Mouse (Mus musculus): ENCODE results near the gene Gm10471. TPM values are rescaled to one million over a fixed set of nuclear protein-coding genes. Genes with fewer than 3 reads are reported as not detected.
"Not testable (repeated sequence)": the region's sequence is repeated elsewhere in the genome, so short reads cannot be mapped to it uniquely, and the experiment has no call there.

Gene Gm10471
- total RNA-seq (2014; rRNA removed; ENCODE audit: low replicate concordance) = not detected in 2 replicates
- not detected in 2 replicates for polyA plus RNA-seq (2015; fragmentation: Nextera tagmentation; extraction: Ambion mirVana)

- H3K4me2 ChIP-seq (ENCODE audit: low read depth, low read length); H3K27ac ChIP-seq (ENCODE audit: low read depth); H3K36me3 ChIP-seq (replicated peaks; ENCODE audit: control insufficient read depth, insufficient read depth, low read length); ATAC-seq (ENCODE audit: insufficient read depth, low read depth); DNase-seq (ENCODE audit: low spot score); H3K4me3 ChIP-seq (ENCODE audit: low read depth, low read length); H3K9ac ChIP-seq (replicated peaks; ENCODE audit: low read depth, low read length); H3K9me3 ChIP-seq (replicated peaks; ENCODE audit: control insufficient read depth, low read length); H3K4me1 ChIP-seq (ENCODE audit: control insufficient read depth, insufficient read depth); H3K27me3 ChIP-seq (ENCODE audit: control insufficient read depth, insufficient read depth, low read length): not testable (repeated sequence)
- WGBS = 48% methylated on average over 1 of the region's 1 CpGs
Measured at GRCm38 (mm10) chr5:26089191-26089590, at the start of gene Gm10471. Gm10471 (minus strand) TSS chr5:26089291.

GRCm38 (mm10) chr5:26121321-26121720 is 32.2 kb upstream of the Gm10471 start, which contains the start of gene Gm10220:
Gm10220 (minus strand) TSS chr5:26121421.
- not testable (repeated sequence) for H3K4me2 ChIP-seq (ENCODE audit: low read depth, low read length); H3K27me3 ChIP-seq (ENCODE audit: control insufficient read depth, insufficient read depth, low read length); DNase-seq (ENCODE audit: low spot score); ATAC-seq (ENCODE audit: insufficient read depth, low read depth); H3K36me3 ChIP-seq (replicated peaks; ENCODE audit: control insufficient read depth, insufficient read depth, low read length); H3K4me3 ChIP-seq (ENCODE audit: low read depth, low read length); H3K27ac ChIP-seq (ENCODE audit: low read depth); H3K4me1 ChIP-seq (ENCODE audit: control insufficient read depth, insufficient read depth); H3K9ac ChIP-seq (replicated peaks; ENCODE audit: low read depth, low read length); H3K9me3 ChIP-seq (replicated peaks; ENCODE audit: control insufficient read depth, low read length)
- WGBS = no CpG with 5 or more reads among the region's 3 CpGs

- not testable (repeated sequence) for ATAC-seq (ENCODE audit: insufficient read depth, low read depth); DNase-seq (ENCODE audit: low spot score)
- no CpG with 5 or more reads among the region's 3 CpGs for WGBS
Measured at GRCm38 (mm10) chr5:26105262-26105661, 16.2 kb upstream of the Gm10471 start, which contains the start of gene 5031410I06Rik. 5031410I06Rik (minus strand) TSS chr5:26105362.

GRCm38 (mm10) chr5:26079023-26079422 is 10.1 kb downstream of the Gm10471 start:
- not testable (repeated sequence) for ATAC-seq (ENCODE audit: insufficient read depth, low read depth); H3K4me2 ChIP-seq (ENCODE audit: low read depth, low read length); H3K9ac ChIP-seq (replicated peaks; ENCODE audit: low read depth, low read length); H3K27me3 ChIP-seq (ENCODE audit: control insufficient read depth, insufficient read depth, low read length); H3K4me3 ChIP-seq (ENCODE audit: low read depth, low read length); H3K36me3 ChIP-seq (replicated peaks; ENCODE audit: control insufficient read depth, insufficient read depth, low read length); H3K27ac ChIP-seq (ENCODE audit: low read depth); H3K9me3 ChIP-seq (replicated peaks; ENCODE audit: control insufficient read depth, low read length); H3K4me1 ChIP-seq (ENCODE audit: control insufficient read depth, insufficient read depth); DNase-seq (ENCODE audit: low spot score)

More at GRCm38 (mm10) chr5:26105262-26105661, 16.2 kb upstream of the Gm10471 start, which contains the start of gene 5031410I06Rik:
- H3K9me3 ChIP-seq (replicated peaks; ENCODE audit: control insufficient read depth, low read length); H3K27ac ChIP-seq (ENCODE audit: low read depth); H3K4me1 ChIP-seq (ENCODE audit: control insufficient read depth, insufficient read depth); H3K4me3 ChIP-seq (ENCODE audit: low read depth, low read length); H3K27me3 ChIP-seq (ENCODE audit: control insufficient read depth, insufficient read depth, low read length); H3K36me3 ChIP-seq (replicated peaks; ENCODE audit: control insufficient read depth, insufficient read depth, low read length); H3K4me2 ChIP-seq (ENCODE audit: low read depth, low read length); H3K9ac ChIP-seq (replicated peaks; ENCODE audit: low read depth, low read length): not testable (repeated sequence)

GRCm38 (mm10) chr5:26070716-26071115 is 18.4 kb downstream of the Gm10471 start:
- H3K9me3 ChIP-seq (replicated peaks; ENCODE audit: control insufficient read depth, low read length) = no peaks in the 10 kb centered on the region
- ATAC-seq (ENCODE audit: insufficient read depth, low read depth) (no peak), DNase-seq (ENCODE audit: low spot score) (no peak)
- H3K36me3 ChIP-seq (replicated peaks; ENCODE audit: control insufficient read depth, insufficient read depth, low read length) = no peaks in the 10 kb centered on the region
- no peak for TF ChIP-seq EP300 (IDR thresholded peaks at IDR 0.05; ENCODE audit: low read depth)
- H3K27ac ChIP-seq (ENCODE audit: low read depth) = no peak overlapping the region
- WGBS = 83% methylated on average over 24 of the region's 24 CpGs
- no peaks in the 10 kb centered on the region for H3K27me3 ChIP-seq (ENCODE audit: control insufficient read depth, insufficient read depth, low read length)
- H3K9ac ChIP-seq (replicated peaks; ENCODE audit: low read depth, low read length) = no peak overlapping the region
- H3K4me3 ChIP-seq (ENCODE audit: low read depth, low read length) = no peak overlapping the region
- no peaks in the 10 kb centered on the region for H3K4me1 ChIP-seq (ENCODE audit: control insufficient read depth, insufficient read depth)
- no peak overlapping the region for H3K4me2 ChIP-seq (ENCODE audit: low read depth, low read length)

GRCm38 (mm10) chr5:26058481-26058880 is 30.6 kb downstream of the Gm10471 start, which contains the start of gene Gm7347:
Gm7347 (minus strand) TSS chr5:26058581.
- ATAC-seq (ENCODE audit: insufficient read depth, low read depth); H3K4me3 ChIP-seq (ENCODE audit: low read depth, low read length); H3K9ac ChIP-seq (replicated peaks; ENCODE audit: low read depth, low read length); H3K36me3 ChIP-seq (replicated peaks; ENCODE audit: control insufficient read depth, insufficient read depth, low read length); H3K27me3 ChIP-seq (ENCODE audit: control insufficient read depth, insufficient read depth, low read length); H3K9me3 ChIP-seq (replicated peaks; ENCODE audit: control insufficient read depth, low read length); DNase-seq (ENCODE audit: low spot score); H3K4me1 ChIP-seq (ENCODE audit: control insufficient read depth, insufficient read depth); H3K4me2 ChIP-seq (ENCODE audit: low read depth, low read length); H3K27ac ChIP-seq (ENCODE audit: low read depth): not testable (repeated sequence)
- no CpG with 5 or more reads among the region's 2 CpGs for WGBS

- H3K4me1 ChIP-seq (ENCODE audit: control insufficient read depth, insufficient read depth); ATAC-seq (ENCODE audit: insufficient read depth, low read depth); H3K27ac ChIP-seq (ENCODE audit: low read depth); H3K9me3 ChIP-seq (replicated peaks; ENCODE audit: control insufficient read depth, low read length); H3K4me2 ChIP-seq (ENCODE audit: low read depth, low read length); H3K9ac ChIP-seq (replicated peaks; ENCODE audit: low read depth, low read length); H3K36me3 ChIP-seq (replicated peaks; ENCODE audit: control insufficient read depth, insufficient read depth, low read length); H3K27me3 ChIP-seq (ENCODE audit: control insufficient read depth, insufficient read depth, low read length); DNase-seq (ENCODE audit: low spot score); H3K4me3 ChIP-seq (ENCODE audit: low read depth, low read length): not testable (repeated sequence)
- 61% methylated on average over 2 of the region's 2 CpGs for WGBS
Measured at GRCm38 (mm10) chr5:26039458-26039857, 49.6 kb downstream of the Gm10471 start, which contains the start of gene Speer4a. Speer4a (minus strand) TSS chr5:26039558.

Data from heart, postnatal 0 days (tissue).